ENCODE assay signal across 24 mouse cellular contexts in genomic region chr2:10034976-10035375, GRCm38 (mm10). TPM values are rescaled to one million over a fixed set of nuclear protein-coding genes. Genes with fewer than 3 reads are reported as not detected.
A peak's percentile ranks its signal among the peaks of the same experiment; 100 is the strongest.
DNase-seq lines count a peak whose midpoint lies in the region; ATAC-seq and TF ChIP-seq lines count a peak whose summit lies in the region.
"Had no signal": no experiment of that assay in that cellular context is flagged by ENCODE, and none has a peak within 500 bp of the region (broad histone marks: within the 10 kb centered on the region; RNA-seq: fewer than 3 reads in every experiment).

No protein-coding gene starts in this region.

- intact Hi-C loops in heart, adult 2 months (cut with DNase I) = no loop called here

- H3K9ac ChIP-seq in heart, adult 2 months (ENCODE audit: low read depth, low read length) = no peak overlapping the region
- no peak overlapping the region for H3K9ac ChIP-seq in neural tube, embryonic 14.5 days (replicated peaks; ENCODE audit: low read depth, low read length)
- H3K9ac ChIP-seq: embryonic facial prominence, embryonic 12.5 days; embryonic facial prominence, embryonic 15.5 days; forebrain, postnatal 0 days; heart, embryonic 13.5 days had no signal

- ATAC-seq in neural tube, embryonic 14.5 days (ENCODE audit: low read depth) = 0 out of 2 replicates have a peak, but pooled peaks have one; percentile 35
- ATAC-seq: activated CD4-positive, CD25-positive, alpha-beta regulatory T cell, adult 4 months; forebrain, embryonic 14.5 days; forebrain, postnatal 0 days; intestine, postnatal 0 days had no signal

- no peak for TF ChIP-seq CTCF in heart, adult 2 months (IDR thresholded peaks at IDR 0.05)

- peak; percentile 12 for DNase-seq in cerebellum, adult 9-11 months
- no peak for DNase-seq in cerebellum, postnatal 36 days
- peak; percentile 78 for DNase-seq in heart, adult 11 months
- no peak for DNase-seq in heart, adult 2 months
- no peak for DNase-seq in neural tube, embryonic 10.5 days (ENCODE audit: extremely low spot score, low spot score)
- DNase-seq: adrenal gland, adult 8-10 months; adrenal gland, postnatal 25 days; cerebellum, adult 11 months; cerebellum, adult 2 months; forebrain, postnatal 0 days; gastrocnemius, adult 2 months; gastrocnemius, postnatal 14 days; heart, adult 18-20 months; heart, postnatal 14 days; heart, postnatal 4 days; kidney, adult 2 months had no signal

- H3K27me3 ChIP-seq in heart, adult 2 months (ENCODE audit: control insufficient read depth, insufficient read depth, low read length) = no peaks in the 10 kb centered on the region
- H3K27me3 ChIP-seq in neural tube, embryonic 14.5 days (ENCODE audit: control insufficient read depth, insufficient read depth, low read length) = no peaks in the 10 kb centered on the region
- H3K27me3 ChIP-seq: embryonic facial prominence, embryonic 12.5 days; embryonic facial prominence, embryonic 15.5 days; heart, embryonic 13.5 days had no signal

- TF ChIP-seq POLR2A in heart, adult 2 months (IDR thresholded peaks at IDR 0.05; ENCODE audit: insufficient read depth, low read depth, low read length) = no peak

- H3K79me2 ChIP-seq in heart, adult 2 months (replicated peaks; ENCODE audit: control insufficient read depth, insufficient read depth, low read length) = peaks cover 6% of the 10 kb centered on the region

- H3K9me3 ChIP-seq in neural tube, embryonic 14.5 days (ENCODE audit: control insufficient read depth, low read length) = no peaks in the 10 kb centered on the region
- H3K9me3 ChIP-seq: embryonic facial prominence, embryonic 12.5 days; embryonic facial prominence, embryonic 15.5 days; heart, embryonic 10.5 days; heart, embryonic 13.5 days had no signal

- no peak overlapping the region for H3K4me2 ChIP-seq in neural tube, embryonic 14.5 days (ENCODE audit: low read depth, low read length)
- H3K4me2 ChIP-seq: embryonic facial prominence, embryonic 12.5 days; embryonic facial prominence, embryonic 15.5 days; heart, embryonic 13.5 days had no signal

- no peak overlapping the region for H3K4me3 ChIP-seq in heart, adult 2 months
- no peak overlapping the region for H3K4me3 ChIP-seq in neural tube, embryonic 14.5 days (ENCODE audit: low read depth, low read length)
- H3K4me3 ChIP-seq: embryonic facial prominence, embryonic 12.5 days; embryonic facial prominence, embryonic 15.5 days; gastrocnemius, adult 2 months; heart, embryonic 10.5 days; heart, embryonic 13.5 days had no signal

- WGBS in heart, adult 2 months = 79% methylated on average over 3 of the region's 3 CpGs
- WGBS in neural tube, embryonic 14.5 days = 77% methylated on average over 3 of the region's 3 CpGs

- TF ChIP-seq EP300 in heart, adult 2 months (IDR thresholded peaks at IDR 0.05; ENCODE audit: insufficient read depth, low read depth, low read length) = no peak

- H3K4me1 ChIP-seq in heart, adult 2 months (ENCODE audit: control insufficient read depth, insufficient read depth, low read length) = peaks cover 2% of the 10 kb centered on the region
- 0 out of 2 replicates have a peak, but pooled peaks cover 3% of the 10 kb centered on the region for H3K4me1 ChIP-seq in neural tube, embryonic 14.5 days (ENCODE audit: control insufficient read depth, insufficient read depth, low read length)
- H3K4me1 ChIP-seq: embryonic facial prominence, embryonic 15.5 days; heart, embryonic 10.5 days had no signal

- H3K27ac ChIP-seq in heart, adult 2 months = no peak overlapping the region
- H3K27ac ChIP-seq in neural tube, embryonic 14.5 days (ENCODE audit: low read depth, low read length) = no peak overlapping the region
- H3K27ac ChIP-seq: embryonic facial prominence, embryonic 12.5 days; embryonic facial prominence, embryonic 15.5 days; gastrocnemius, adult 2 months; heart, embryonic 10.5 days; heart, embryonic 13.5 days had no signal

- no peaks in the 10 kb centered on the region; the same call in 1 of the 2 replicates for H3K36me3 ChIP-seq in heart, adult 2 months (ENCODE audit: control insufficient read depth, insufficient read depth, low read length)
- H3K36me3 ChIP-seq in neural tube, embryonic 14.5 days (ENCODE audit: control insufficient read depth, insufficient read depth, low read length) = no peaks in the 10 kb centered on the region

RNA-seq across cellular contexts. Expression of gene Taf3, which starts 13.4 kb away (rescaled TPM):
- total RNA-seq in heart, adult 2 months (2021) = 1 to 10 TPM; 8.2 to 8.6 TPM
- polyA plus RNA-seq in heart, adult 2 months (2012; rRNA removed) = 3.0 and 4.3 TPM in 2 replicates
- 14.3 and 14.7 TPM in 2 replicates for polyA plus RNA-seq in neural tube, embryonic 14.5 days (2014; fragmentation: Nextera tagmentation; extraction: Ambion mirVana)

RNA-seq across cellular contexts. Expression of gene Atp5c1, which starts 45.3 kb away (rescaled TPM):
- 1,000 to 10,000 TPM; 1,340 to 1,622 TPM for total RNA-seq in heart, adult 2 months (2021)
- polyA plus RNA-seq in heart, adult 2 months (2012; rRNA removed) = 1,558 and 2,463 TPM in 2 replicates
- polyA plus RNA-seq in neural tube, embryonic 14.5 days (2014; fragmentation: Nextera tagmentation; extraction: Ambion mirVana) = 612 and 652 TPM in 2 replicates

RNA-seq across cellular contexts. Expression of gene Kin, which starts 45.4 kb away (rescaled TPM):
- 1 to 10 TPM; 6.5 to 7.7 TPM for total RNA-seq in heart, adult 2 months (2021)
- 3.8 and 4.9 TPM in 2 replicates for polyA plus RNA-seq in heart, adult 2 months (2012; rRNA removed)
- polyA plus RNA-seq in neural tube, embryonic 14.5 days (2014; fragmentation: Nextera tagmentation; extraction: Ambion mirVana) = 26.8 and 29.5 TPM in 2 replicates

Comparison
In these comparisons a context has a peak if more than half of its experiments do, and no peak if none do; other contexts are left out.
1. DNase-seq: peak in cerebellum, adult 9-11 months (single experiment) and heart, adult 11 months (single experiment); none in cerebellum, postnatal 36 days (0 of 2), heart, adult 2 months (0 of 2) and neural tube, embryonic 10.5 days (single experiment).